Mouse (Mus musculus) MEL-GATA-1-ER (cell line): ENCODE data around the gene BC052040.

Experiments
- DNase-seq: peaks from one replicate; pipeline ENCODE4 v3.0.0-alpha.2; 2012; ENCODE audit warnings: low read depth; ENCODE audit errors: extremely low read depth

The BC052040 gene

DNA sequence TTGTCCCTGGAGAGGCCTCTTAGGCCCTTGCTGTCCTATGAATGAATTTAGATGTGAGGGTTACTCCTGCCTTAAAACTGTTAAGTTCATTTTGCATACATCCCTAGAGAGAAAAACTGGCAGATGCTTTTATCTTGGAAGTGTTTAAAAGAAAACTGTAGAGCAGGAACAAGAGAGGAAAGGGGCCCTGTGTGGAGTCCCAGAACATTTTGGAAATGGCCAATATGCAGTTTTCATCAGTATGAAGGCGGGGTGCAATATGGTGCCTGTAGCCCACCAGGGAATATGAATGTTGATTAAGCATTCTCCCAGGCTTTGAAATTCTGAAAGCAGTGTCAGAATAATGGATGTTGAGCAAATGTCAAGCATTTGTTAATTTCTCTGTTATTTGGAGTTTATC, 19.8 kb downstream of the BC052040 start:
- no peak for DNase-seq

DNA sequence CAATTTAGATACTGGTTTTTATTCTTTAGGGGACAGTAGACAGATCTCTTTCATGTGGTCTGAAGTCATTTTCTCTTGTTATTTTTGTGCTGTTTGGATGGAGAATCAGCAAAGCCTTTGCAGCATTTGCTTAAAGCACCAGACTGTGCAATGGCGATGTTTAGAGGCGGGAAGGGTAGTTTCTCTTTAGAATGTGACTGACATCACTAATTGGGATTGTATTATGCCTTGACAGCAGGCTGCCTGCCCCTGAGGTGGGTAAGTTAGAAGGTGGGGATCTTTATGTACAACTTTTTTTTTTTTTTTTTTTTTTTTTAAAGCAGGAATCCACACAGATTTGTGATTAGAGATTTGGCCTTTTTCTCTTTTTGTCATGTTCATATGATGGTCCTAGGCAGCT, 20.6 kb downstream of the BC052040 start:
- DNase-seq: no peak

DNA sequence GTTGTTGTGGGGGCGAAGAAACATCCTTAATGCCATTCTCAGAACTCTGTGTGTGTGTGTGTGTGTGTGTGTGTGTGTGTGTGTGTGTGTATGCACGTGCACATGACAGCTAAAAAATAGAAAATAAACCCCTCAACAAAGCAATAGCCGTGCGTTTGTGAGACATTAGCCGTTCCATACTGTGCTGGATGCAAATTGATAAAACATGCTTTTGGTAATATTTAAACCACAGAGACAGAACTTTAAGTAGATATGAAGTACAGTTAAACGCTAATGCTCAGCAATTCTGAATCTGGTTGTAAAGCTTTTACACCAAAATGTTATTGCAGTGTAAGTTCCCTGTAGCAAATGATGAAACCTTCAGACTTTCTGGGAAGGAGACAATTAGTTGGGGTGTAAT, 22.6 kb downstream of the BC052040 start:
- DNase-seq: no peak

DNA sequence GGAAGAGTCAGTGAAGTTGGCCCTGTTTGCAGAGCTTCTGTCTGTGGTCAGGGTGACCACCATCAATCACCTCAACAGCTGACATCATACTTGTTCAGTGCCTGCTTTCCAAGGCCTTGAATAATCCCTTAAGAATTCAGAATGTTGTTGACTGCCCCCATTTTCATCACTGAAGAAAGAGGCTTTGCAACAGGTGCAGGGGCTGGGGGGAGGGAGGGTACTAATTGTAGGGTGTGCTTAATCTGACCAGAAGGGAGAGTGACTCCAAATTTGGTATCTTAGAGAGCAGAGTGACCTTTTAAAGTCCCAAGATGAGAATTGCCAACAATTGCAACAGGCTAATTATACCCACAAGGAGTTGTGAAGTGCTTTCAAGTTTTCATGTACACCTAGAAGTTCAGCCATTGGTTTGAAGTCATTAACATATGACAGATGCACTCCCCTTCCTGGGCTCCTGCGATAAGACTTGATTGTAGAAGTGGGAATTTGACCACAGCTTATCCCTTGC, 24.4 kb downstream of the BC052040 start:
- peak; percentile 29 for DNase-seq

DNA sequence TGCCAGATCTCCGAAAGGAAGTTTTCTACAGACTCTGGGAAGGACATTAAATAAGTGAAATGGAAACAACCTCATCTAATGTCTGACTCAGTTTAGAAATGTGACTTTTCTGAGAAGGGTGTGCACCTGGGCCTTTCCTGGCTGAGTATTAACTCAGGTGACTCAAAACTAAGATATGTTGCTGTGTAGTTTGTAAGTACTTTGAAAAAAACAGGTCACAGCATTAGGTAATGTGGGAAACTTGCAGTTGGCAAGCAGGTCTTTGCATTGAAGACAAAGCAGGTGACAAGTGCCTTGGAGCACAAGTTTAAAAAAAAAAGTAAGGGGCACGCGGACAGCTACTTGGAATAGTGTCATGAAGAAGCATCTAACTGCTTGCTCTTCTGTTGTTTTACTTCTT, 27.5 kb downstream of the BC052040 start:
- DNase-seq: no peak

DNA sequence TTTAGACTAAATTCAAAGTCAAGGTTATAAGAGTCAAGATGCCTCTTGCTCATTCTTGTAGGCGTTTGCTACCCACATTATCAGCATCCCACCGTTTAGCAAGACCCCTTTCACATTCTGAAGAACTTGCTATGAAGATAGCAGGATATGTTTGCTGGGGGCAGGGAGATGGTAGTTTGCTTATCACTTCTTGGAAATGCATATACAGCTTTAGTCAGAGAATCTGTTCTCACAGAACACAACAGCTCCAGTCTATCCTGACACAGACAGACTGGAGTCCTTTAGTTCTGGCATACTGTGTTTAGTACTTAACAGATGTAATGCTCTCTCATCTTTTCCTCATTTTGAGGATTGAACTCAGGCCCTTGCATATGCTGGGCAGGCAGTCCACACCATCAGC, 28.6 kb downstream of the BC052040 start:
- no peak for DNase-seq

DNA sequence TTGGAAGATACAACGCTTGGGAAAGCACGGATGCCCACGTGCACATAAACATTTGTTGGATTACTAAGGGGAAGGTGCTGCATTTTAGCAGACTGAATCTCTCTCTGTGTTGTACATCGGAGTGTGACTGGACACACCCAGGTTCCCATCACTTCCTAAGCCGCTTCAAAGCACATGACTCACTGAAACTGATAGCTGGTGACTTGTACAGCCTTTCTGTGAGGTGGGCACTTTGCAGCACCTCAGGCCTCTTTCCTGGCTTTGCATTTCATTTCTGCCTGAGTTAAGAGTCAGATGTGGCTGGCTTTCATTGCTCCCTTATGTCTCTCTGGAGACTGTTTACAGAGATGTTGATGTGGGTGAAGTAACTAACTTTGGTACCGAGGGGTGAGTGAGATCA, 29.0 kb downstream of the BC052040 start:
- DNase-seq: no peak

DNA sequence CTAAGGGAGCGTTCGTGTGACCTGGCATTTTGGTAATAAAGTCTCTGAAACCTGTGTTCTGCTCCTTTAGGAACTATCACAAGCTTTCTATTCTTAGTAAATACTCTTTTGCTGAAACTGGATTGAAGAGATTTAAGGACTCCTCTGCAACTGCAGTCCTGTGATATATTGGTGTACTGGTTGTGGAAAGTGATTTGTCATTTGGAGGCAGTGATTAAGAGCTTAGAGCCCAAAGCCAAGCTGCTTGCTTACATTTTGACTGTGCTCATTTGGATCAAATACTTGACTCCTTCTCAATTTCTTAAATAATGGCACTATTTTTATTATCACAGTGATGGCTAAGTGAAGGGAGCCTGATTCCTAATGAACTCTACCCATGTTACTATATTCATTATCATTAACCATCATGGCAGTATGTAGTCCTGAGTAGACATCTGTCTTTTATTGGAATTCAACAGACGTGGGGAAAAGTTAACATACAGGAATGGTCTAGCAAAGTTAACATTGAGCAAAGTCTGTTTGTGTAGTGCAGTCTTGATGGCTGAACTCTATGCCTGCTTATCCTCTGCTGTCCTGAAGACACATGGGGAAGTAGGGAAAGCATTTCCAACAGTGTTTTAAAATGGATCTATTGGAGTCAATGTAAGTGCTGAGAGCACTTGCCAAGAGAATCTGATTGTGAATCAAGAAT, 32.5 kb downstream of the BC052040 start:
- no peak for DNase-seq

DNA sequence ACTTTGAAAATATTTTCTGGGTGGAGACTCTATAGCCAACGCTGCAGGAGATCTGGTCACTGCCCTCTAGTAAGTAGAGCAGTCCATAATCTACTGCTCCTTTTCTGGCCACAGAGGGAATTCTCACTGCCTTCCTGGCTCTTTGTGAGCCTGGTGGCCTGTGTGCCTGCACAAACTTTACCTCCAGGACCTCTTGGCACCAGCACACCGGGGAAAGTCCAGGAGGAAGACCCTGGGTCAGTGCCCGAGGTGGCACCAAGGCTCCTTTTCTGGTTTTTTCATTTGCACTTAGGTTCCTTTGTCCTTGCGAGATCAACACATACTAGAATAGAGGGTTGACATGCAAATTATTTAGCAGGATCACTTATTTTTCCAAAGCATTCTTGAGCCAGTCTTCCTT, 47.0 kb downstream of the BC052040 start:
- DNase-seq: no peak

DNA sequence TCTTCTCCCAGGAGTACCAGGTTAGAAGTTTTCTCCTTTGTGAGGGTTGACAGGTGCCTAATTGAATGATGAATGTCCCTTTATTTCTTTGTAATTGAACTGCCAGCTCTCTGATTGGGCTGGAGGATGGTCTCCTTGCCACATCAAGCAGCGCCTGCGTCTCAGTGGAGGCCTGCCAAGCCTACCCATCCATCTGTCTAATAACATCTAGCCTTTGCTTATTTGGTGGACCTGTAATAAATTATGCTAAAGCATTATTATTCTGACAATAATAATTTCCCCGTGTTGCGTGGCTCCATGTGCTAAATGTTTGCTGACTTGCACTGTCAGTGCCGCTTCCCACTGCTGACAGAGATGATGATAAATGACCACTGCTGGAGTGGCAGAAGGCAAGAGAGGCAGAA, 49.5 kb downstream of the BC052040 start:
- no peak for DNase-seq

DNA sequence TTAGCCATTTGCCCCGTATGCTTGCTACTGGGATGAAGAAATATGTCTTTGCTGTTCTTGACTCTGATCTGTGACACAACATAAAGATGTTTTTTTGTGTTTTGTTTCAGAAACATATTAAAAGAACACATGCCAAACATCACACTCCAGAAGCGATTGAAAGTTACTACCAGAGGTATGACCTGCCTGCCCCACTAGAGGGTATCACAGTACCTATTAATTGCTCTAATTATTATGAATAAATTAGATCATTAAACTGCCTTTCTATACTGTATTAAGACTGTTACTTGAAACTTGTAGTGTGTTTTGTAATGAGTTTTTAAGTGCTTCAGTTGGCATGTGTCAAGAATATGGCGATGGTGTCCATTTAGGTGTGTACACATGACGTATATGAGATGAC, 50.3 kb downstream of the BC052040 start:
- DNase-seq: no peak

DNA sequence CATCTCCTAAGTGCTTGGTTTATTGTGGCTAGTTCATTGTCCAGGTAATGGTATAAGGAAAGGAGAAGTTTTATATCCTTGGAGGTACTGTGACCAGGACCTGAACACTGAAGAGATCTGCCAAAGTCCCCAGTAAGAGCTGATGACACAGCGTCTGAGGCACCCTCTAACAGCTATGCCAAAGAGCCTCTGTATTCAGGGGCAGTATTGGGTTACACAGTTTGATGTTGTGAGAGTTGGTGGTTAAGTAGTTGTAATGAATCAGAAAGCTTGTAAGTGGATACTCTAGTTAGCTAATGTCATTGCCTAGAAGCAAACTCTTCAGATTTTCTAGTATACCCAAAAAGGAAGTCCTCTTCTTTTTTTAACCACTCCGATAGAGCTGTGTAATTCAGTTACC, 68.7 kb downstream of the BC052040 start:
- DNase-seq: no peak

DNA sequence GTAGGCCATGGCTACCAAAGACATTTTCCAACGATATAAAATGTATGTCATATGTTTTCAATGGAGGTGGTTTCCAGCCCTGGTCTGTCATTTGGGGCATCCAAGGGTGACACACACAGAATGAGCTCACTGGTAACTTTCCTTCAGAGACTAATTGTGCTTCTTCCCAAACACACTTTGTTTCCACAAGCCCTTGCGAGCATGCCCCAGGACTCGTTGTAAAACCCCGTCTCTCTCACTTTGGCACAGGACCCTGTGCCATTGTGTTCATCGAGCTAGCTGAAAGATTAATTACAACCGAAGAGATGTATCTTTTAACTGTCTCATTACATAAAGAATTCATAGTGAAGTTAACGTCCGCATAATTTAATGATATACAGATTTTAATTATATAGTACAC, 78.2 kb downstream of the BC052040 start:
- no peak for DNase-seq

DNA sequence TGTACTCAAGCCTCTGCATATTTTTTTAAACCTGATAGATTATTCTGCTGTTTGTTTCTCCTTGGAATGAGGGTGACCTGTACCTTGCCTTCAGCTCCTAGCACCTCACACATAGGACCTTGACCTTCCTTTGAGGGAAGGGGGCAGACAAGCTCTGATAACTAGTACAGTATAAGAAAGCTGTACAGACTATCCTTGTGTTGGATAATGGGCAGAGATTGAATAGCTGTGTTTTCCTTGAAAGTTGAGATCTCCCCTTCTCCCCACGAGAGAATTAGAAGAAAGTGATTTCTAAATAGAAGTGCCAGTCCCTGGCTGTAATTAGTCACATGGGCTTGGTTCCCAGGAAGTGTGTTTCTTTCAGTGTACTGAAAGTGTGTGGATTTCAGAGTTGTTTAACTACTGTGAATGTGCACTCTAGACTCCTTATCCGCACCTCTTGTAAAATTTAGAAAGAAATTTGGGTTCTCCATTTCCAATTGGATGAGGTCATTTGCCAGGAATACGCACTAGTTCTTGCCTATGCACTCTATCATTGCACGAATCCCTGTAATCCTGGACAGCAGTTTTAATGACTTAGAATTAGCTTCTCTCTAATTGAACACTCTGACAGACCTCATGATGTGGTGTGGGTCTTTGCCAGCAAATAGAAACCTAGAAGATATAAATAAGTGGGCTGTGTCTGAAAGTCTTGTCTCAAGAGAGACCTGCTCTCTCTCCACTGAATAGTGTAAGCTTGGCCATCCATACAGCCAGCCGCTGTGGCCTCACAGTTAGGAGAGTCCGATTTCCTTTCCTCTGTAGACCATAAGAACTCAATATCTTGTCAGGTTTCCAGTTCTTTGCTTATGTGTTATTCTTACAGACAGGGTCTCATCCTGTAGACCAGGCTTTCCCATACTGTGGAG, 79.0 kb downstream of the BC052040 start:
- DNase-seq: no peak

DNA sequence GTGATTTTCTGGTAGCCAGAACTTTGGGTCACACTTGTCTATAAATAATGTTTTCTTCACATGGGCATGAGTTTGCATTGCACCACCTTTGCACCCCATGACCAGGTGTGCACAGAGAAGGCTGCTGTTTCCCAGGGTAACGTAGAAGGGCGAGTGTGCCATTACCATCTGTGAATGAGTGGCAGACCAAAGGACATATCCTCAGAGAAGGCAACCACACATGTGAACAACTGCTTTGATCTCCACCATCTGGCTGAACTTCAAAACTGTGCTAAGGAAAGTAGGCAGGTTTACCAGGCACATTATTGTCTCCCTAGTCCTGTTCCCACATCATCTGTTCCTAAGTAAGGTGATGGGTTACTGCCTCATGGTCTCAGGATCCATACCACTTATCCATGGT, 86.0 kb downstream of the BC052040 start:
- no peak for DNase-seq

DNA sequence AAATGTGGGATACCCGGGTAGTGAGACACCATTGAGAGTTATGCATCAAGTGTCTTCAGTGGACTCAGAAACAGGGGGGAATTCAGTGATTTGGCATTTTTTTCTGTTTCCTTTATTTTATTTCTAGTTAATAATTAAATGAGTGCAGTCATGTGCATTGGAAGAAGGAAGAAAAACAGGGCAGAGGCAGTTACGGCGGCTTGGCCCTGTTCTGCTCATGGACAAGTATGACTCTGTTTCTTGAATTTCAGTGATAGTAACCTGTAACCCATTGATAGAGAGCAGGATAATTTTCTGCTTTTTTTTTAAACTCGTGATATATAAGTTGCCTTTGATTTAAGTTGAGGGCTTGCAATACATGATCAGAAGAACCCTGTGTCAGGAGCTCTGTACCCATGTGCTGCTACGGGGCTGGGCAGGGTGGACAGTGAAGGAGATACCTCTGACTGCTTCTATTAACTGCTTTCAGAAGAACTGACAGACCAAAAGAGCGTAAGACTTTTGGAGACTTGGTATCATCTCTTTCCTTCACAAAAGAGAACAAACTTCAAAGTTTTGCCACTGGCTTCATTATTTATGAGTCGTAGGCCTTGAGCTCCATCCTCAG, 91.6 kb downstream of the BC052040 start:
- DNase-seq: no peak

DNA sequence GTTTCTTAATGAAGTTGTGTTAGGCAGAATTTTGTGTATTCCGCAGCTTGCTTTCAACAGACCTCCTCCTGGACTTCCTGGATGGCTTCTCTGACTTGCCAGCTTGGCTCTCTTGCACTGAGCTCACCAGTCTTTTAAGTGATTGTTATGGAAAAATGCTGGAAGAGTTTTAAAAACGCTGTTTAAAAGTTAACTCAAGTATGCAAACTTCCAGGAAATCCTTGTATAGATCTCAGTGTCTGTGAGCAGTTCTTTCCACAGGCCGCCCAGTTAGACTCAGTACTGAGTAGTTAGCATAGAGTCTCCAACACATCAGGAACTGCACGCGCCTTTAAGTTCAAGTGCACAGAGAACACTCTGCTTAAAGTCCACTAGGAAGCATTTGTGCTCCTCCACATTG, 97.3 kb downstream of the BC052040 start:
- DNase-seq: no peak

DNA sequence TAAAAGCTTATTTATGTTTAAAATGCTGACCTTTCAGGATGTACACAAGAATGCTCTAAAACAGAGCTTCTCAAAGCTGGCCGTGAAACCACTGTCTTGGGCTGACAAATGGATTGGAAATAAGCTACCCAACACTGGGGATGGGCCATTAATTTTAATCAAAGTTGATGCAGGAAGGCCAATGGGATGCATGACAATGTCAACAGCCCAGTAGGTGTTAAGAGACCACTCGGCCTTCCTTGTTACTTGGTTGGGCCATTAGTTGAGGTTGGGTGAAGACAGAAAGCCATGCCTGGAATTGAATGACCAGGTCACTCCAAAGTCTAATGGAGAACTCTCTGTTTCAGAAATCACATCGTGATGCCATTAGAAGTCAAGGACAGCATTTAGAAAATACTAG, 103.7 kb downstream of the BC052040 start:
- no peak for DNase-seq

DNA sequence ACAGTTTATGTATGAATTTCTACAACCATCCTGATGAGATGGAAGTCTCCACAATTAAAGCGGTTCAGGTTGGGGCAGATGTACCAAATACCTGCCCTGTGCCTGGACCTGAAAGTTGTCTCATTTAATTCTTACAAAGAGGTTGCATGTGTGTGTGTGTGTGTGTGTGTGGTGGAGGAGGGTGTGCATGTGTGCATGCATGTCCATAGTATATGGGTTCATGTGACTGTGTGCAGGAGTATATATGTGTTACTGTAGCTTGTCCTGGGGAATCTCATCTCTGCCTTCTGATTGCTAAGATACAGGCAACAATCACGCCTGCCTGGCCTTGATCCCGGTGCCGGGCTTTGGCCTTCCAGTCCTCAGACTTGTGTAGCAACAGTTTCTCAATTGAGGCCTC, 106.1 kb downstream of the BC052040 start:
- DNase-seq: no peak

DNA sequence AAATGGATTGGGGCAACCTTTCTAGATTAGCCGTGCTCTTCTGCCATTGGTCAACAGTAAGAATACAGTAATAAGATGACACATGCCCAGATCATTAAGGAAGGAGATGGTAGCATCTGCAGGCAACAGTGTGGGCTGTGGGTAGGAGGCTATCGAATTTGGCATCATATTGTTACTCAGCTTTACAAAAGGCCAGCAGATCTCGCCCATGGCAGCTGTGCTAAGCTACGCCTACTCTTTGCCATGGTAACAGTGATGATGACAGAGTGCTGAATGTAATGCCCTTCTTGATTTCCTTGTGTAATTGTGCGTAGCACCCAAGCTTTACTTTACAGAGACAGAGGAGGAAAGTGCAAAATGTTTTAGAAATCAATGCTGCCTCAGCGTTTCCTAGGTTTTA, 106.8 kb downstream of the BC052040 start:
- no peak for DNase-seq

DNA sequence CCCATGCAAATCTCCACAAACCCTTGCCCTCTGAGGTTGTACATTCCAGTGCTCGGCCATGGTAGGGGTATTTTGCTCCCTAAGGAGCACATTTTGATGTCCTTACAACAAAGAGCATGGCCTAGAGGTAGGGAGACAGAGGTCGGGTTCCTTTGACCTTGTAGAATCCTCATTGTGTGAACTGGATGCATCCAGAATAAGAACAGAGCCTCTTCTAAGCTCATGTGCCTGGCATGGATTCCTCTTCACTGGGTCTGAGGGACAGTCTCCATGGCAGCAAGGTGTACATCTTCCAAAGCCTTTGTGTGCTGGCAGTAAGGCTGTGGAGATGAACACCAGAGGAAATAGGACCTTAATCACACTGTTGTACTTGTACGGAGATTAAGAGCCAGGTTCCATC, 112.3 kb downstream of the BC052040 start:
- no peak for DNase-seq

DNA sequence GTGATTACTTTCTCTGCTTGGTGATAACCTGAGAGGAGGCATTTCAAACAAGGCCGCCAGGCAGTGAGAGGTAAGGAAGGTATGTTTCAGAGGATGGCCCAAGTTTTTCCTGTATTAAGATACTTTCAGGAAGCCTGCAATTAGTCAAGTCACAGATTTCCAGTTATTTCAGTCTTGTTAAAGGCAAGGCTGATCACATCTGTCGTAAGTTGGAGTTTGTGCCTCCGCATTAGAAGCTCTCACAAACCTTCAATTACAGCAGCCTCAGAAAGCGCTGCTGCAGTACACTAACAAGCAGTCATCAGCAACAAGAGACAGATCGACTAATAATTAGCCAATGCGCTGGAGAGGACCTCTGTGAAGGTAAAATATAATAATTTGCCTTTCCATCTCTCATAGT, 112.9 kb downstream of the BC052040 start:
- no peak for DNase-seq
